Mouse (Mus musculus) heart, postnatal 10 days (tissue): ENCODE results near the gene Gkn3. TPM values are rescaled to one million over a fixed set of nuclear protein-coding genes. Genes with fewer than 3 reads are reported as not detected.

Experiments used
- DNase-seq, 2 experiments: peaks; one replicate each; pipeline ENCODE4 v3.0.0; 2021
- intact Hi-C: fragments of 180-260 bp; cut with DNase I; formaldehyde crosslinking; loops from one replicate; pipeline ENCODE4 v1.15.1; 2025
- total RNA-seq, 2 experiments: library from RNA; stranded (reverse); gene quantifications; 2 replicates each; pipeline ENCODE4 v1.2.3; 2021

Gene Gkn3
- 1 to 10 TPM; 1.1 to 1.7 TPM for total RNA-seq

GRCm38 (mm10) chr6:87388877-87389276 lies at the start of gene Gkn3:
TSS of gene Gkn3 (minus strand) at chr6:87388935.
- DNase-seq = no peak
- intact Hi-C loops = no loop called here

GRCm38 (mm10) chr6:87436745-87437144 lies 48.0 kb upstream of the Gkn3 start:
- intact Hi-C loops = no loop called here

GRCm38 (mm10) chr6:87435791-87436190 lies 47.1 kb upstream of the Gkn3 start:
- DNase-seq = no peak
- intact Hi-C loops = no loop called here

More at GRCm38 (mm10) chr6:87436745-87437144, 48.0 kb upstream of the Gkn3 start:
- no peak for DNase-seq

GRCm38 (mm10) chr6:87428487-87429044 lies 39.8 kb upstream of the Gkn3 start, which contains the start of gene Bmp10:
TSS of gene Bmp10 (plus strand) at chr6:87428994.
- no peak for DNase-seq
- intact Hi-C loops = no loop called here

GRCm38 (mm10) chr6:87427616-87428015 lies 38.9 kb upstream of the Gkn3 start:
- intact Hi-C loops = no loop called here
- no peak for DNase-seq

- intact Hi-C loops = no loop called here
- no peak for DNase-seq
These were observed 38.2 kb upstream of the Gkn3 start for GRCm38 (mm10) chr6:87426954-87427353.

- peak; percentile 51 to 52 for DNase-seq
- intact Hi-C loops = no loop called here
These were observed 35.5 kb upstream of the Gkn3 start for GRCm38 (mm10) chr6:87424037-87424816.

GRCm38 (mm10) chr6:87422304-87422703 lies 33.6 kb upstream of the Gkn3 start:
- DNase-seq = peak in 1 of 2 experiments; percentile 15
- intact Hi-C loops = no loop called here

- intact Hi-C loops = no loop called here
- no peak for DNase-seq
These were observed 23.3 kb upstream of the Gkn3 start for GRCm38 (mm10) chr6:87412011-87412410.

GRCm38 (mm10) chr6:87401456-87401855 lies 12.7 kb upstream of the Gkn3 start:
- intact Hi-C loops = no loop called here
- DNase-seq = no peak

- intact Hi-C loops = loop anchor here (5.0 kb wide), 3 partner anchors 52 to 272 kb away; partner anchors contain the start of gene Aplf
- DNase-seq = no peak
These were observed 11.3 kb upstream of the Gkn3 start for GRCm38 (mm10) chr6:87399886-87400566.

GRCm38 (mm10) chr6:87399137-87399536 lies 10.4 kb upstream of the Gkn3 start:
- DNase-seq = peak; percentile 72 to 82
- intact Hi-C loops = loop anchor here (5.0 kb wide), 3 partner anchors 53 to 273 kb away; partner anchors contain the start of gene Aplf

- intact Hi-C loops = loop anchor here (5.0 kb wide), 3 partner anchors 58 to 278 kb away; partner anchors contain the start of gene Aplf
- no peak for DNase-seq
These were observed 6.0 kb upstream of the Gkn3 start for GRCm38 (mm10) chr6:87394783-87395182.

GRCm38 (mm10) chr6:87393466-87394205 lies 4.9 kb upstream of the Gkn3 start:
- intact Hi-C loops = no loop called here
- no peak for DNase-seq

- DNase-seq = no peak
- intact Hi-C loops = no loop called here
These were observed 787 bp upstream of the Gkn3 start for GRCm38 (mm10) chr6:87389455-87389989.

GRCm38 (mm10) chr6:87386681-87387080 lies 2.1 kb downstream of the Gkn3 start:
- no peak for DNase-seq
- intact Hi-C loops = loop anchor here (1.0 to 2.0 kb wide), 2 partner anchors 52 to 285 kb away; partner anchors contain the start of gene Antxr1

GRCm38 (mm10) chr6:87386203-87386602 lies 2.5 kb downstream of the Gkn3 start:
- DNase-seq = peak; percentile 77 to 85
- intact Hi-C loops = loop anchor here (1.0 to 2.0 kb wide), 2 partner anchors 51 to 285 kb away; partner anchors contain the start of gene Antxr1

GRCm38 (mm10) chr6:87384761-87385160 lies 4.0 kb downstream of the Gkn3 start:
- DNase-seq = no peak
- intact Hi-C loops = no loop called here

GRCm38 (mm10) chr6:87383926-87384691 lies 4.6 kb downstream of the Gkn3 start:
- DNase-seq = peak; percentile 29 to 47
- intact Hi-C loops = no loop called here
